Mouse (Mus musculus): ENCODE measurements around the gene Esr2.

GRCm38 (mm10) chr12:76132591-76132990, 44.5 kb downstream of the Esr2 start:
- TF ChIP-seq CTCF (IDR thresholded peaks at IDR 0.05; ENCODE audit: extremely low read depth, insufficient read depth, insufficient read length, insufficient replicate concordance) (no peak), POLR2A (IDR thresholded peaks at IDR 0.05; ENCODE audit: low read depth, low read length) (no peak)
